Mouse (Mus musculus): ENCODE data around the gene Iba57.

The Iba57 gene

GRCm38 (mm10) chr11:59174189-59174838 is 10.8 kb upstream of the Iba57 start:
- no peak for DNase-seq

- DNase-seq: no peak
Observed at GRCm38 (mm10) chr11:59170549-59170948, 7.0 kb upstream of the Iba57 start.

- DNase-seq: no peak
Observed at GRCm38 (mm10) chr11:59169807-59170206, 6.3 kb upstream of the Iba57 start.

- no peak for DNase-seq
Observed at GRCm38 (mm10) chr11:59165616-59166241, 2.2 kb upstream of the Iba57 start.

- DNase-seq: no peak
Observed at GRCm38 (mm10) chr11:59164384-59164783, 845 bp upstream of the Iba57 start.

- peak in 1 of 2 experiments; percentile 13 for DNase-seq
Observed at GRCm38 (mm10) chr11:59162443-59163254, 890 bp downstream of the Iba57 start.

GRCm38 (mm10) chr11:59161398-59161797 is 2.1 kb downstream of the Iba57 start:
- no peak for DNase-seq

GRCm38 (mm10) chr11:59159558-59159957 is 4.0 kb downstream of the Iba57 start:
- no peak for DNase-seq

GRCm38 (mm10) chr11:59159099-59159498 is 4.4 kb downstream of the Iba57 start:
- no peak for DNase-seq

GRCm38 (mm10) chr11:59155900-59156299 is 7.6 kb downstream of the Iba57 start:
- DNase-seq: no peak

- no peak for DNase-seq
Observed at GRCm38 (mm10) chr11:59154220-59154619, 9.3 kb downstream of the Iba57 start.

GRCm38 (mm10) chr11:59151729-59152128 is 11.8 kb downstream of the Iba57 start:
- DNase-seq: no peak

GRCm38 (mm10) chr11:59149302-59149701 is 14.2 kb downstream of the Iba57 start:
- DNase-seq: no peak

- no peak for DNase-seq
Observed at GRCm38 (mm10) chr11:59142962-59143361, 20.6 kb downstream of the Iba57 start.

GRCm38 (mm10) chr11:59141772-59142370 is 21.7 kb downstream of the Iba57 start:
- no peak for DNase-seq

- DNase-seq: no peak
Observed at GRCm38 (mm10) chr11:59138537-59139486, 24.7 kb downstream of the Iba57 start.

GRCm38 (mm10) chr11:59136994-59137706 is 26.4 kb downstream of the Iba57 start:
- no peak for DNase-seq

GRCm38 (mm10) chr11:59135904-59136452 is 27.6 kb downstream of the Iba57 start, which contains the start of gene Obscn:
Gene Obscn (minus strand): TSS chr11:59136402.
- no peak for DNase-seq

- no peak for DNase-seq
Observed at GRCm38 (mm10) chr11:59135051-59135820, 28.3 kb downstream of the Iba57 start.

GRCm38 (mm10) chr11:59134373-59134997 is 29.1 kb downstream of the Iba57 start:
- DNase-seq: no peak
